Mouse (Mus musculus) limb, embryonic 15.5 days (tissue): ENCODE data around the gene Moap1. TPM values are rescaled to one million over a fixed set of nuclear protein-coding genes. Genes with fewer than 3 reads are reported as not detected.

Source experiments
- ATAC-seq: fragments of 200-750 bp; cut with Nextera tagmentation; 2 replicates; pipeline ENCODE4 v1.8.0; 2017; ENCODE audit warnings: low read depth, moderate TSS enrichment; ENCODE audit not compliant: insufficient number of reproducible peaks, low FRiP score, low TSS enrichment
- H3K27ac ChIP-seq: fragments of 300-500 bp; sonication (generic); 2 replicates; pipeline ENCODE4 v1.5.1; 2015; ENCODE audit warnings: moderate library complexity, mild to moderate bottlenecking, inconsistent platforms
- H3K27me3 ChIP-seq: fragments of 300-500 bp; sonication (generic); 2 replicates; pipeline ENCODE4 v1.6.1; 2015; ENCODE audit warnings: inconsistent platforms
- H3K36me3 ChIP-seq: fragments of 300-500 bp; sonication (generic); 2 replicates; pipeline ENCODE4 v1.6.1; 2015; ENCODE audit warnings: inconsistent platforms
- H3K4me1 ChIP-seq: fragments of 300-500 bp; sonication (generic); 2 replicates; pipeline ENCODE4 v1.6.1; 2015; ENCODE audit warnings: inconsistent platforms
- H3K4me2 ChIP-seq: fragments of 300-500 bp; sonication (generic); 2 replicates; pipeline ENCODE4 v1.6.1; 2015; ENCODE audit warnings: mild to moderate bottlenecking, inconsistent platforms
- H3K4me3 ChIP-seq: fragments of 300-500 bp; sonication (generic); 2 replicates; pipeline ENCODE4 v1.5.1; 2015; ENCODE audit warnings: mild to moderate bottlenecking, inconsistent platforms
- H3K9ac ChIP-seq: fragments of 300-500 bp; sonication (generic); 2 replicates; pipeline ENCODE4 v1.6.1; 2015; ENCODE audit warnings: inconsistent platforms
- H3K9me3 ChIP-seq: fragments of 300-500 bp; sonication (generic); 2 replicates; pipeline ENCODE4 v1.6.1; 2016; ENCODE audit warnings: inconsistent platforms
- WGBS: fragments of 180-500 bp; shearing (Covaris S2); methylation state at CpG from one replicate; pipeline ENCODE4 v1.1.7; 2015; 5-methylcytosine and 5-hydroxymethylcytosine counted together
- polyA plus RNA-seq: library from polyadenylated mRNA; unstranded; fragments of >200 nt; fragmentation: Nextera tagmentation; extraction: Ambion mirVana; gene quantifications from 2 replicates; pipeline ENCODE4 v1.2.1, GENCODE M21; 2015

Moap1 gene
- polyA plus RNA-seq, 1 experiment from 2014 or later, result 21.7 TPM

GRCm38 (mm10) chr12:102739096-102739495 lies 4.4 kb downstream of the Moap1 start:
- H3K4me1 ChIP-seq, result peaks cover 7% of the 10 kb centered on the region
- H3K36me3 ChIP-seq, result no peaks in the 10 kb centered on the region
- no peaks in the 10 kb centered on the region for H3K27me3 ChIP-seq
- H3K4me3 ChIP-seq, result no peak overlapping the region
- no peak overlapping the region for H3K4me2 ChIP-seq
- no peak for ATAC-seq
- H3K9ac ChIP-seq, result no peak overlapping the region
- no peaks in the 10 kb centered on the region for H3K9me3 ChIP-seq
- WGBS, result 74% methylated on average over 5 of the region's 5 CpGs
- H3K27ac ChIP-seq, result no peak overlapping the region

- H3K27ac ChIP-seq, result no peak overlapping the region
- no peaks in the 10 kb centered on the region for H3K9me3 ChIP-seq
- 12% methylated on average over 5 of the region's 5 CpGs for WGBS
- no peaks in the 10 kb centered on the region for H3K36me3 ChIP-seq
- ATAC-seq, result no peak
- no peak overlapping the region for H3K9ac ChIP-seq
- H3K4me3 ChIP-seq, result no peak overlapping the region
- H3K27me3 ChIP-seq, result no peaks in the 10 kb centered on the region
- peaks cover 22% of the 10 kb centered on the region for H3K4me1 ChIP-seq
- H3K4me2 ChIP-seq, result no peak overlapping the region
These were observed 10.1 kb downstream of the Moap1 start for GRCm38 (mm10) chr12:102733381-102733780.

GRCm38 (mm10) chr12:102730798-102731619 lies 12.5 kb downstream of the Moap1 start:
- peak overlapping the region; percentile 33 for H3K4me3 ChIP-seq
- 0 out of 2 replicates have a peak, but pooled peaks have one; percentile 6 for ATAC-seq
- H3K36me3 ChIP-seq, result no peaks in the 10 kb centered on the region
- H3K27ac ChIP-seq, result peak overlapping the region; percentile 84
- peaks cover 23% of the 10 kb centered on the region for H3K4me1 ChIP-seq
- 8% methylated on average over 16 of the region's 16 CpGs for WGBS
- H3K4me2 ChIP-seq, result peak overlapping the region; percentile 43
- no peaks in the 10 kb centered on the region for H3K27me3 ChIP-seq
- no peaks in the 10 kb centered on the region for H3K9me3 ChIP-seq
- H3K9ac ChIP-seq, result no peak overlapping the region

- no peaks in the 10 kb centered on the region for H3K9me3 ChIP-seq
- peak overlapping the region; percentile 84 for H3K27ac ChIP-seq
- no peaks in the 10 kb centered on the region for H3K36me3 ChIP-seq
- no peak overlapping the region for H3K9ac ChIP-seq
- 29% methylated on average over 26 of the region's 26 CpGs for WGBS
- H3K4me3 ChIP-seq, result peak overlapping the region; percentile 33
- ATAC-seq, result peak; percentile 92
- peaks cover 27% of the 10 kb centered on the region for H3K4me1 ChIP-seq
- H3K27me3 ChIP-seq, result no peaks in the 10 kb centered on the region
- H3K4me2 ChIP-seq, result peak overlapping the region; percentile 43
These were observed 13.3 kb downstream of the Moap1 start for GRCm38 (mm10) chr12:102729855-102730797.

GRCm38 (mm10) chr12:102725761-102726175 lies 17.7 kb downstream of the Moap1 start:
- H3K27me3 ChIP-seq, result no peaks in the 10 kb centered on the region
- no peaks in the 10 kb centered on the region for H3K36me3 ChIP-seq
- H3K27ac ChIP-seq, result no peak overlapping the region
- no peak for ATAC-seq
- H3K9ac ChIP-seq, result no peak overlapping the region
- no peaks in the 10 kb centered on the region for H3K9me3 ChIP-seq
- H3K4me3 ChIP-seq, result no peak overlapping the region
- H3K4me1 ChIP-seq, result peaks cover 17% of the 10 kb centered on the region
- 52% methylated on average over 7 of the region's 7 CpGs for WGBS
- no peak overlapping the region for H3K4me2 ChIP-seq

GRCm38 (mm10) chr12:102725146-102725545 lies 18.3 kb downstream of the Moap1 start:
- Histone ChIP-seq H3K27me3 (no peaks in the 10 kb centered on the region), H3K36me3 (no peaks in the 10 kb centered on the region), H3K4me1 (peaks cover 11% of the 10 kb centered on the region), H3K9ac (no peak overlapping the region), H3K4me3 (no peak overlapping the region), H3K27ac (no peak overlapping the region), H3K4me2 (no peak overlapping the region), H3K9me3 (no peaks in the 10 kb centered on the region)
- WGBS, result 89% methylated on average over 6 of the region's 6 CpGs
- ATAC-seq, result no peak

GRCm38 (mm10) chr12:102723861-102724260 lies 19.6 kb downstream of the Moap1 start:
- no peaks in the 10 kb centered on the region for H3K9me3 ChIP-seq
- H3K4me3 ChIP-seq, result no peak overlapping the region
- WGBS, result 37% methylated on average over 6 of the region's 6 CpGs
- H3K27me3 ChIP-seq, result no peaks in the 10 kb centered on the region
- no peak overlapping the region for H3K9ac ChIP-seq
- H3K36me3 ChIP-seq, result no peaks in the 10 kb centered on the region
- H3K4me2 ChIP-seq, result no peak overlapping the region
- ATAC-seq, result no peak
- H3K27ac ChIP-seq, result no peak overlapping the region
- H3K4me1 ChIP-seq, result peaks cover 14% of the 10 kb centered on the region; the same call in 1 of the 2 replicates

- no peak for ATAC-seq
These were observed 20.5 kb downstream of the Moap1 start for GRCm38 (mm10) chr12:102722966-102723365.

GRCm38 (mm10) chr12:102722451-102722850 lies 21.0 kb downstream of the Moap1 start:
- no peak for ATAC-seq
- no peak overlapping the region for H3K4me2 ChIP-seq

More at GRCm38 (mm10) chr12:102722966-102723365, 20.5 kb downstream of the Moap1 start:
- 81% methylated on average over 8 of the region's 8 CpGs for WGBS
- H3K36me3 ChIP-seq, result no peaks in the 10 kb centered on the region
- H3K27ac ChIP-seq, result no peak overlapping the region
- H3K9me3 ChIP-seq, result no peaks in the 10 kb centered on the region
- H3K4me1 ChIP-seq, result peaks cover 14% of the 10 kb centered on the region; the same call in 1 of the 2 replicates
- no peak overlapping the region for H3K4me2 ChIP-seq
- no peaks in the 10 kb centered on the region for H3K27me3 ChIP-seq
- no peak overlapping the region for H3K4me3 ChIP-seq
- no peak overlapping the region for H3K9ac ChIP-seq

GRCm38 (mm10) chr12:102719552-102720315 lies 23.7 kb downstream of the Moap1 start:
- Histone ChIP-seq H3K27me3 (no peaks in the 10 kb centered on the region), H3K9me3 (no peaks in the 10 kb centered on the region), H3K4me1 (peaks cover 10% of the 10 kb centered on the region; the same call in 1 of the 2 replicates), H3K4me3 (0 out of 2 replicates have a peak overlapping the region, but pooled peaks have one; percentile 7), H3K4me2 (peak overlapping the region; percentile 24; the same call in 1 of the 2 replicates), H3K9ac (no peak overlapping the region), H3K36me3 (no peaks in the 10 kb centered on the region), H3K27ac (no peak overlapping the region)
- 18% methylated on average over 13 of the region's 13 CpGs for WGBS
- ATAC-seq, result peak; percentile 70

More at GRCm38 (mm10) chr12:102722451-102722850, 21.0 kb downstream of the Moap1 start:
- WGBS, result 52% methylated on average over 11 of the region's 11 CpGs
- no peaks in the 10 kb centered on the region for H3K9me3 ChIP-seq
- no peaks in the 10 kb centered on the region for H3K27me3 ChIP-seq
- H3K27ac ChIP-seq, result no peak overlapping the region
- no peaks in the 10 kb centered on the region for H3K36me3 ChIP-seq
- peaks cover 14% of the 10 kb centered on the region; the same call in 1 of the 2 replicates for H3K4me1 ChIP-seq
- no peak overlapping the region for H3K9ac ChIP-seq
- no peak overlapping the region for H3K4me3 ChIP-seq
